Mouse (Mus musculus) c-Kit-positive CD71-positive TER-119-positive erythroid progenitor cells, embryonic 14.5 days (primary cell): Measurements from ENCODE around the gene Trp53i13.
A peak's percentile ranks its signal among the peaks of the same experiment; 100 is the strongest.

ENCODE experiments used
- DNase-seq: peaks from one replicate; pipeline ENCODE4 v3.0.0-alpha.2; 2013; ENCODE audit warnings: low spot score

Trp53i13 gene

GRCm38 (mm10) chr11:77508068-77509021 is 7.4 kb downstream of the Trp53i13 start:
- peak; percentile 74 for DNase-seq

DNA sequence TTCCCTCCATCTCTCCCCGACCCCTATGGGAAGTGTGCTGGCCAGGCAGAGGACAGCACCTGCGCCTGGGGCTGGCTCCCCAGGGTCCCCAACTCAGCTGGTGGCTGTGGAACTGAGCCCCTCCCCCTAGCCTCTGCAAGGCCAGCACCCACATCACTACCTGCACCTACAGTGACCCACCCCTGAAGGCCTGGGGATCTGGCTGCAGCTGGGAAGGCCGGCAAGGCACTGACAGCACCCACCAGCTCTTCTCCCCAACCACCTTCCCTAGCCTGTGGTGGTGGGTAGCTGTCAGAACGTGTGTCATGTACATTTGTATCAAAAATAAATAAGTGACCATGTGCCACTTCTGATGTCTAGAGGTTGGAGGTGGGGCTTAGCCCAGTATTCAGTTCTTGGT is 8.4 kb downstream of the Trp53i13 start:
- DNase-seq: no peak

DNA sequence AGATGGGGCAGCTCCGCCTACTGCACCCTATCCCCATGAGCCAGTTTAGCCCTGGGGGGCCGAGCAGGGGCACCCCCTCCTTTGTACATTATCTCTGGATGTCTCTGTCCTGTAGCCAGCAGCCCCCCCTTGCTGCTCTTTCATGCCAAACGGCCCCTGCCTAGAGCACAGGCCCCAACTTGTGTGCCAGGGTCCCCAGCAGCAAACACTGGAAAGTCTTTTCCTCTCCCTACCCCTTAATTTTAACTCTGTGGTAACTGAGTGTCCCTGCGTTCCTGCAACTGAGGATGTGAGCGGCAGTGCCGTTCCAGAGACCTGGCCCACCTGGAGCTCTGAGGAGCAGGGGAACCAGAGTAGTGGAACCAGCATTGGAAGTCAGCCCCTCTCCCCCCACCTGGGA is 8.8 kb downstream of the Trp53i13 start:
- no peak for DNase-seq

- no peak for DNase-seq
These were observed 9.5 kb downstream of the Trp53i13 start for GRCm38 (mm10) chr11:77506273-77506672.

DNA sequence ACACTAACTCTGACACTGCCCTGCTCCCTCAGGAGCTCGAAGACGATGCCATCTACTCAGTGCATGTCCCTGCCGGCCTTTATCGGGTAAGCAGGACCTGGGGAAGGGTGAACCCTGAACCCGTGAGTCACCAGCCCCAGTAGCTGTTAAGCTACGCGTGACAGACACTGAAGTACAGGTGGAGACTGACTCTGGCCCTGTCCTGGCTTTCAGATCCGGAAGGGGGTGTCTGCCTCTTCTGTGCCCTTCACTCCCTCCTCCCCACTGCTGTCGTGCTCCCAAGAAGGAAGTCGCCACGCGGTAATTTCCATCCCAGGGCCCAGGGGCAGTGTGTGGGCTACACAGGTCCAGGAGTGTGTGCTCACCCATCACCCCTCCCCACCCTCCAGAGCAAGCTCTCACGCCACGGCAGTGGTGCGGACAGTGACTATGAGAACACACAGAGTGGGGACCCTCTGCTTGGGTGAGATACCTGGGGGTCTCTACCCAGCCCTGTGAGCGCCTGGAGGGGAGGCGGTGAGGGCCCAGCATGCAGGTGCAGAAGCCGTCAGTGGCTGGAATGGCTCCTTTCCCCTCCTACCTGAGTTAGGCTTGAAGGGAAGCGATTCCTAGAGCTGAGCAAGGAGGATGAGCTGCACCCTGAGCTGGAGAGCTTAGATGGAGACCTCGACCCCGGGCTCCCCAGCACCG is 10.3 kb downstream of the Trp53i13 start:
- no peak for DNase-seq

DNA sequence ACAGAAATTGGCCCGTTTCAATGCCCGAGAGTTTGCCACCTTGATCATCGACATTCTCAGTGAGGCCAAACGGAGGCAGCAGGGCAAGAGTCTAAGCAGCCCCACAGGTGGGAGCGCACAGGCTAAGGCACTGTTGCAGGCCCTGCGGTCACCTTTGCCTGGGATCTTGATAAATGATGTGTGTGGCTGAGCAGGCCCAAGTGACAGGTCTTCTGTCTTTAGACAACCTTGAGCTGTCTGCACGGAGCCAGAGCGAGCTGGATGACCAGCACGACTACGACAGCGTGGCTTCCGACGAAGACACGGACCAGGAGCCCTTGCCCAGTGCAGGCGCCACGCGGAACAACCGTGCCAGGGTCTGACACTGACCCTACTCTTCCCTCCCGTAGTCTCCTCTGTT is 11.4 kb downstream of the Trp53i13 start:
- no peak for DNase-seq

DNA sequence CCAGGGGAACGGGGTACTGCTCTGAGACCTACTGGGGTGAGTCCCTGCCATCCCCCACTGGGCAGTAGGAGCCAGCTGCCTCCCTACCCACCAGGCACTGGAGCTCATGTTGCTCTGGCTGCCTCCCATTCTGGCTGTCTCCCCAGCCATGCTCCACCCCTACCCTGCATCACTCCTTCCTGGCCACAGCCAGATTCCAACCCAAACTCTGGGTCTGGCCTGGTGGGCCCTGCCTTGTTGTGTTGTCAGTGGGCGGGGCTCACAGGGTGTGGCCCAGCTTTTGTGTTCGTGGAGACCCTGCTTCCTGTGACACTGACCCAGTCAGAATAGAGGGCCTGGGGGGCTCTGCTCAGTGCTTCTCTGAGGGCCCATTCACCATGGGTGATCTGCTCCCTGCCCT is 12.3 kb downstream of the Trp53i13 start:
- DNase-seq: no peak

GRCm38 (mm10) chr11:77502481-77502880 is 13.3 kb downstream of the Trp53i13 start:
- no peak for DNase-seq

- DNase-seq: no peak
These were observed 13.8 kb downstream of the Trp53i13 start for GRCm38 (mm10) chr11:77501971-77502370.

- peak; percentile 77 for DNase-seq
These were observed 14.4 kb downstream of the Trp53i13 start for GRCm38 (mm10) chr11:77501392-77501791.

GRCm38 (mm10) chr11:77500361-77501325 is 15.1 kb downstream of the Trp53i13 start:
- DNase-seq: no peak

DNA sequence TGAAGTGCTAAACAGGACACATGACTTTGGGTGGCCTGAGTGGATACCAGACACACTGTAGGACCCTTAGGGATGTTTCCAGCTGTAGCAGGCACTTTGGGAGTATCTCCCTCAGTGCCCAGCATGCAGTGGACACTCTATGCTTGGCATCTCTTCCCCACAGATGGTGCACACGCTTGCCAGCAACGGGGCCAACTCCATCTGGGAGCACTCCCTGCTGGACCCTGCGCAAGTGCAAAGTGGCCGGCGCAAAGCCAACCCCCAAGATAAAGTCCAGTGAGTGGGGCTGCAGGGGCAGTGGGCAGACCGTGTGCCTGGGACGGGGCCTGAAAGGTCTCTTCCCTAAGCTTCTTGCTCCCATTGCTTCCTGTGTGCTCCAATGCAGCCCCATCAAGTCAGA is 16.4 kb downstream of the Trp53i13 start:
- no peak for DNase-seq

DNA sequence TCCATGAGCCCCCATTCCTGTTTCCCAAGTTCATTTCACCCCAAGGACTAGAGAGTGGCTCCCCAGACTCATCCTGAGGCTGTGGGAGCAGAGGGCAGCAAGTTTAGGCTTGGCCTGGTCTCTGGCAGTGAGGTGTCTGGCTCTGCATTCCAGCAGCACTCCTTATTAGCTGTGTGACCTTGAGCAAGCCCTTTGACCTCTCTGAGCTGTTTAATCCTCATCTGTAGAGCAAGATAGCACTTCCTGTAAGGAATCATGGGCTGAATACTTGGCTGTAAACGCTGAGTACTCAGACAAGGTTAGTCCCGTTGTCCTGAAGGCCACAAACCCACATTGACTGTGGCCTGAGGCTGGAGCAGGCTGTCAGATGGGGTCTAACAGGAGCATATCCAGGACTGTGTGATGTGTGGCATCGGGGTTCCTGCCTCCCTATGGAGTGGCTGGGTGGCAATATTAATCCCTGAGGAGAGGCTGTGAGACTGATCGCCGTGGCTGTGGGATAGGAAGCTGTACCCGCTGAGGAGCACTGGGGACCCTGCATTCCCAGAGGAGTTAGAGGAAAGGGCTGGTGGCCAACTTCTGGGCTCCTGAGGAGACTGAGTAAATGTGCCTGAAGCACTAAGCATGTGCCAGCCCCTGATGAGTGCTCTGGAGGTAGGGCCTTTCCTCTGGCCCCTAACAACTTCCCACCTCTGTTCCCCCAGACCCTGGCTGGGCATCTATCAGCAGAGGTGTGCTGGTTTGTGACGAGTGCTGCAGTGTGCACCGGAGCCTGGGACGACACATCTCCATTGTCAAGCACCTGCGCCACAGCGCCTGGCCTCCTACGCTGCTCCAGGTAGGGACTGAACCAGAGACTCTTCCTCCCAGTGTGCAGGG is 17.3 kb downstream of the Trp53i13 start:
- DNase-seq: no peak

DNA sequence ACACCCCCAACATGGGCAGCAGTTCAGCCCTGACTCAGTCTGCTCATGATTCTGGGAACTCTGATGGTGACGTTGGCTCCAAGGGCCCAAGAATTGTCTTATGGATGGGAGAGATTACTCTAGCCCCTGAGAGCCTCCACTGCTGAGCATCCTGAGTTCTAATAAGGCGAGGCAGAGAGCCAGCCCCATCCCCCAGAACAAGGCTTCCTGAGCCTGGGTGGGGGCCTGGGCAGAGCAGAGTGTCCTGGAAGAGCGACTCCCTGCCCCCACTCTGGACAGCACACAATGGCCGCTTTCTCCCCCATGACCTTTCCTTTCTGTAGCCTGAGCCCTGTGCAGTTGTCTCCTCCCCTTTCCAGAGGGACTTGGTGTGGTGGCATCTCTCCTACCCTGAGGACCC is 17.9 kb downstream of the Trp53i13 start:
- DNase-seq: no peak

DNA sequence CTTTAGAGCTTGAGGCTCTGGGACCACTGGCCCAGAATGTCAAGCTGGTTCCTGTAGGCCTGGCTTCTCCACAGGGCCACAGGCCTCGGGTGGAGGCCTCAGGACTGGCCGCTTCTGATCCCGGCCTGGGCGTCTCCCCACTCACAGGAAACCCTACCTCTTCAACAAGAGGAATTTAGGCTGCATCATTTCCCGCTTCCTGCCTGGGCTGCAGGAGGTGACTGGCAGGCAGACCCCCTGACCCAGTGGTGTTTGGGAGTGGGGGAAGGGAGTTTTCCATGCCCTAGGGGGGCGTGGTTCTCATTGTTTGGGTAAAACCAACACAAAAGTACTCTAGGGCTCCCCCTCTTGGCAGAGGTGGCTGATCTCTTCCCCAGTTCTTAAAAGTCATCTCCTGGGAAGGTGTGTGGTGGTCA is 18.4 kb downstream of the Trp53i13 start:
- DNase-seq: peak; percentile 54

- no peak for DNase-seq
These were observed 20.3 kb downstream of the Trp53i13 start for GRCm38 (mm10) chr11:77495507-77495906.

GRCm38 (mm10) chr11:77494782-77495181 is 21.0 kb downstream of the Trp53i13 start:
- DNase-seq: no peak

GRCm38 (mm10) chr11:77494344-77494676 is 21.5 kb downstream of the Trp53i13 start:
- DNase-seq: no peak

GRCm38 (mm10) chr11:77493512-77494343 is 22.1 kb downstream of the Trp53i13 start, which contains the start of gene Git1:
Gene Git1, plus strand, starts transcription at chr11:77493562.
- DNase-seq: peak; percentile 34

DNA sequence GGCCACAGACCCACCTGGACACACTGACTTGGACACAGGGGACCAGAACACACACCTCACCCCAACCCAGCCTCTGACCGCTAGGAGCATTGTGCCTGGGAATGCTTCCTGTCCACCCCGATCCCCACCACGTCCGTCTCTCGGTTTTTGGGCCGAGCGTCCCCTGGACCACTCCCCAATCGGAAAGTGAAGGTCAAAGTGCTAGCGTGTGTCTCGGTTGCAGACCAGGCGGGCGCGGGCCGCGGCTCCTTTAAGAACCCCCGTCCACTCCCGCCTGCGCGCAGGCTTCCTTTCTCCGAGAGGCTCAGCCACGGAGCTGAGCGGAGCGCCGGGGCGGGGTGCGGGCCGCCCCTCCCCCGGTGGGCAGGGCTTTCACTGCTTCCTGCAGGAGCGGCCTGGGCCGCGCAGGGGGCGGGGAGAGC is 22.9 kb downstream of the Trp53i13 start:
- DNase-seq: peak; percentile 82
